Mouse (Mus musculus) liver, postnatal 0 days (tissue): ENCODE data around the gene Acta1.

Source experiments
- CTCF ChIP-seq: sonication (generic); IDR thresholded peaks from 2 replicates; pipeline ENCODE4 v1.5.1; 2016; ENCODE audit warnings: antibody characterized with exemption, low read depth
- EP300 ChIP-seq: IDR thresholded peaks from 2 replicates; pipeline ENCODE4 v1.6.1; 2016; ENCODE audit warnings: antibody characterized with exemption, low read depth, mild to moderate bottlenecking

- TF ChIP-seq CTCF (no peak), EP300 (no peak)
Measured at GRCm38 (mm10) chr8:123887956-123888355, 6.6 kb downstream of the Acta1 start.
